Mouse (Mus musculus): ENCODE measurements around the gene Gna11. TPM values are rescaled to one million over a fixed set of nuclear protein-coding genes. Genes with fewer than 3 reads are reported as not detected.
A peak's percentile ranks its signal among the peaks of the same experiment; 100 is the strongest.

Gna11 gene
- polyA plus RNA-seq, 1 experiment from 2014 or later = 57.4 TPM

DNA sequence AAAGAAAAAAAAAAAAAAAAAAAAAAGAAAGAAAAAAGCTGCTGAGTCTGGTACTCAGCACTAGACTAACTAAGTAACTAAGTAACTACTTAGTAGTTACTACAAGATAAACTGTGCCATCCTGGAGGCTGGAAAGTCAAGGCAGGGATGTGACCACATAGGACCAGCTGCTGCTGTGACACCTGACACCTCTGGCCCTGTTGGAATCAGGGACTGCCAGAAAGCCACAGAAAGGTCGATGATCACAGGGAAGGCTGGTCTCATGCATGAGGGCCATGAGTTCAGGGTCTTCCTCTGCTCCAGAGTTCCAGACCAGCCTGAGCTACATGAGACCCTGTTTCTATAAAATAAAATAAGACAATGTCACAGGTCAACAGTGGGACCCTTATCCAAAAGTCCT, 12.5 kb upstream of the Gna11 start:
- ATAC-seq (ENCODE audit: insufficient number of reproducible peaks, insufficient read depth, low FRiP score, low read depth) = no peak
- Histone ChIP-seq H3K27me3 (ENCODE audit: control insufficient read depth, insufficient read depth, low read length) (no peaks in the 10 kb centered on the region), H3K9ac (ENCODE audit: low read length) (no peak overlapping the region)

DNA sequence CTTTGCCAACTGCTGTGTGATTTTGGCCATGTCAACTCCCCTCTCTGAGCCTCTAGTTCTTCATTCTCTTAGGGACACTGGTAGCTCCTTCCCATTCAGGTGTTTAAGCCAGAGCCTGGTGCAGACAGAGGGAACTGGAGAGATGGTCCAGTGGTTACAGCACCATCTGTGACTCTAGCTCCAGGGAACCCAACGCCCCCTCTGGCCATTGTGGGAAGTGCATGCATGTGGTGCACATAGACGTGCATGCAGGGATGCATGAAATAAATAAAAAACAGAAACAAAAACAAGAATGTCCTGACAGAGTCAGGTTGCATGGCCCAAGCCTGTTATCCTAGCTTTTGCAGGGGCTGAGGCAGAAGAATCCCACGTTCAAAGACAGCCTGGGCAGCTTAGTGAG, 11.3 kb upstream of the Gna11 start:
- H3K9me3 ChIP-seq (ENCODE audit: control insufficient read depth, low read length) = no peaks in the 10 kb centered on the region
- no peak overlapping the region for H3K9ac ChIP-seq (ENCODE audit: low read length)
- H3K36me3 ChIP-seq (ENCODE audit: control insufficient read depth, insufficient read depth, low read length) = peaks cover 2% of the 10 kb centered on the region
- H3K4me3 ChIP-seq (ENCODE audit: control insufficient read depth in 1 of 2, insufficient read depth in 1 of 2, low read depth in 1 of 2, low read length in 2 of 2) = no peak overlapping the region
- H3K27ac ChIP-seq (replicated peaks in 1 of 2; ENCODE audit: control insufficient read depth in 1 of 2, insufficient read depth in 1 of 2, low read depth in 2 of 2, low read length in 2 of 2) = no peak overlapping the region
- H3K27me3 ChIP-seq (ENCODE audit: control insufficient read depth, insufficient read depth, low read length) = no peaks in the 10 kb centered on the region
- H3K4me2 ChIP-seq (ENCODE audit: low read length) = no peak overlapping the region
- H3K4me1 ChIP-seq (ENCODE audit: control insufficient read depth in 2 of 2, insufficient read depth in 2 of 2, low read length in 2 of 2) = peaks cover 3 to 7% of the 10 kb centered on the region in 2 experiments; a peak in 3 of 4 replicates
- 70% methylated on average over 3 of the region's 3 CpGs for WGBS
- no peak for ATAC-seq (ENCODE audit: insufficient number of reproducible peaks, insufficient read depth, low FRiP score, low read depth)

More for the DNA sequence above, 12.5 kb upstream of the Gna11 start:
- Histone ChIP-seq H3K4me2 (ENCODE audit: low read length) (no peak overlapping the region), H3K9me3 (ENCODE audit: control insufficient read depth, low read length) (no peaks in the 10 kb centered on the region), H3K4me1 (ENCODE audit: control insufficient read depth in 2 of 2, insufficient read depth in 2 of 2, low read length in 2 of 2) (peaks cover 8 to 19% of the 10 kb centered on the region in 2 experiments), H3K36me3 (ENCODE audit: control insufficient read depth, insufficient read depth, low read length) (peaks cover 15% of the 10 kb centered on the region), H3K4me3 (ENCODE audit: control insufficient read depth in 1 of 2, insufficient read depth in 1 of 2, low read depth in 1 of 2, low read length in 2 of 2) (no peak overlapping the region), H3K27ac (replicated peaks in 1 of 2; ENCODE audit: control insufficient read depth in 1 of 2, insufficient read depth in 1 of 2, low read depth in 2 of 2, low read length in 2 of 2) (no peak overlapping the region)
- 16% methylated on average over 1 of the region's 1 CpGs for WGBS

- 78% methylated on average over 6 of the region's 6 CpGs for WGBS
- Histone ChIP-seq H3K9me3 (ENCODE audit: control insufficient read depth, low read length) (no peaks in the 10 kb centered on the region), H3K36me3 (ENCODE audit: control insufficient read depth, insufficient read depth, low read length) (no peaks in the 10 kb centered on the region), H3K27ac (replicated peaks in 1 of 2; ENCODE audit: control insufficient read depth in 1 of 2, insufficient read depth in 1 of 2, low read depth in 2 of 2, low read length in 2 of 2) (no peak overlapping the region), H3K4me3 (ENCODE audit: control insufficient read depth in 1 of 2, insufficient read depth in 1 of 2, low read depth in 1 of 2, low read length in 2 of 2) (no peak overlapping the region), H3K9ac (ENCODE audit: low read length) (no peak overlapping the region), H3K4me2 (ENCODE audit: low read length) (no peak overlapping the region), H3K27me3 (ENCODE audit: control insufficient read depth, insufficient read depth, low read length) (no peaks in the 10 kb centered on the region), H3K4me1 (ENCODE audit: control insufficient read depth in 2 of 2, insufficient read depth in 2 of 2, low read length in 2 of 2) (peaks cover 0 to 2% of the 10 kb centered on the region in 2 experiments; a peak in 1 of 4 replicates)
- ATAC-seq (ENCODE audit: insufficient number of reproducible peaks, insufficient read depth, low FRiP score, low read depth) = no peak
Measured at GRCm38 (mm10) chr10:81553807-81554755, 9.1 kb upstream of the Gna11 start.

DNA sequence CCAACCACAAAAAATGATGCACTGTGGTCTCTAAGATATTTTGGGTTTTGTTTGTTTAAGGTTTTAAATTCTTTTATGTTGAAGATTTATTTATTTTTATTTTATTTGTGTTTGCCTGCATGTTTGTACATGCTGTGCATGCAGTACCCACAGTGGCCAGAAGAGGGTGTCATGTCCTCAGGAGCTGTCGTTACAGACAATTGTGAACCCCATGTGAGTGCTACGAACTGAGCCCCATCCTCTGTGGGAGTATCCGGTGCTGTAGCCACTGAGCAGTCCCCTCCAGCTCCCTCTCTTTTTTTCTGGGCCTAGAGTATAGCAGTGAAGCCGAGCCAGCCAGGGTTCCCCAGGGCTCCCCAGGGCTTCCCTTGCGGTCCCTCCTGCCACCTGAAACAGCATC, 8.2 kb upstream of the Gna11 start:
- Histone ChIP-seq H3K27ac (replicated peaks in 1 of 2; ENCODE audit: control insufficient read depth in 1 of 2, insufficient read depth in 1 of 2, low read depth in 2 of 2, low read length in 2 of 2) (no peak overlapping the region), H3K27me3 (ENCODE audit: control insufficient read depth, insufficient read depth, low read length) (no peaks in the 10 kb centered on the region), H3K4me3 (ENCODE audit: control insufficient read depth in 1 of 2, insufficient read depth in 1 of 2, low read depth in 1 of 2, low read length in 2 of 2) (no peak overlapping the region), H3K36me3 (ENCODE audit: control insufficient read depth, insufficient read depth, low read length) (no peaks in the 10 kb centered on the region), H3K9ac (ENCODE audit: low read length) (no peak overlapping the region), H3K4me1 (ENCODE audit: control insufficient read depth in 2 of 2, insufficient read depth in 2 of 2, low read length in 2 of 2) (peaks cover 0 to 2% of the 10 kb centered on the region in 2 experiments; a peak in 1 of 4 replicates), H3K4me2 (ENCODE audit: low read length) (no peak overlapping the region), H3K9me3 (ENCODE audit: control insufficient read depth, low read length) (no peaks in the 10 kb centered on the region)
- 86% methylated on average over 5 of the region's 5 CpGs for WGBS
- no peak for ATAC-seq (ENCODE audit: insufficient number of reproducible peaks, insufficient read depth, low FRiP score, low read depth)

DNA sequence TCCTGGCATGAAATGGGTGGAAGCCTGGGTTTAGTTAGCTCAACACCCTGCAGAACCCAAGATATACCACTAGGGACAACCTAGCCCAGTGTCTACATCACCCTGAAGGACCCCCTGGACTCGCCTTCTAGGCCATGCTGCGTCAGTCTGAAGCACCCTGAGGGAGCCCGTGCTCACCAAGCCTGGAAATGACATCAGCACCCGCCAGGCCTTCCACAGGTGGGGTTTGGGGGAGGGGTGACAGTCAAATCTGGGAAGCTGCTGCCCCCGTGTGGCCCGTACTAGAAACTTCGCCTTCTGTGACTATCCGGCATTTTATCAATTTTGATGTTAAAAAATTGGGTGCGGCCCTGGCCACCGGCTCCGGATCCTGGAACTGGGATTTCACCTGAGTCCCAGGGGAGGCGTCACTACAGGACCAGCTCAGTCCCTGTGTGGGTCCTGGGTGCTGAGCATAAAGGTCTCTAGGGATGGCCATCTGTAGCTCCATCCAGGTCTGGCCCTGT, 6.7 kb upstream of the Gna11 start:
- peak; percentile 88 for ATAC-seq (ENCODE audit: insufficient number of reproducible peaks, insufficient read depth, low FRiP score, low read depth)
- Histone ChIP-seq H3K36me3 (ENCODE audit: control insufficient read depth, insufficient read depth, low read length) (no peaks in the 10 kb centered on the region), H3K9me3 (ENCODE audit: control insufficient read depth, low read length) (no peaks in the 10 kb centered on the region), H3K9ac (ENCODE audit: low read length) (peak overlapping the region; percentile 12; the same call in 1 of the 2 replicates), H3K4me2 (ENCODE audit: low read length) (no peak overlapping the region), H3K4me3 (ENCODE audit: control insufficient read depth in 1 of 2, insufficient read depth in 1 of 2, low read depth in 1 of 2, low read length in 2 of 2) (no peak overlapping the region), H3K27me3 (ENCODE audit: control insufficient read depth, insufficient read depth, low read length) (no peaks in the 10 kb centered on the region), H3K27ac (replicated peaks in 1 of 2; ENCODE audit: control insufficient read depth in 1 of 2, insufficient read depth in 1 of 2, low read depth in 2 of 2, low read length in 2 of 2) (peak overlapping the region in 1 of 2 experiments; percentile 51; a peak in 1 of 4 replicates), H3K4me1 (ENCODE audit: control insufficient read depth in 2 of 2, insufficient read depth in 2 of 2, low read length in 2 of 2) (peaks cover 0 to 2% of the 10 kb centered on the region in 2 experiments; a peak in 1 of 4 replicates)
- 6% methylated on average over 12 of the region's 12 CpGs for WGBS

DNA sequence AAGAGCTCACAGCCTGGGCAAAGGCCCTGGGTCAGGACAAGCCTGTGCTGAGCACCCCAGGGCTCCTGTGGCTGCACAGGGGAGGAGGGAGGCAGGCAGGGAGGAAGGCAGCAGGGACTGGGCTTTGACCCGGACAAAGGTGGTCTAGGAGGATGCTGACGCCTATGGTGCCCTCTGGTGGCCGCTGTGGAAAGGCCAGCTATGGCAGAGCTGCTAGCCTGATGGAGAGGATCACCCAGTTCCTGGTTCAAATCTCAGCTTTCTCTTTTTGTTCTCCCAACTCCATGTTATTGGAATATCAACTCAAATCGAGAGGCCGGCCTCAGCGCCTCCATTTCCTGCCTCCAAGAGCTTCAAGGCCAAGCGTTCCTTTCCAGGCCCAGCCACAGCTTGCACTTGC, 5.3 kb upstream of the Gna11 start:
- WGBS = 10% methylated on average over 7 of the region's 7 CpGs
- ATAC-seq (ENCODE audit: insufficient number of reproducible peaks, insufficient read depth, low FRiP score, low read depth) = no peak

GRCm38 (mm10) chr10:81548944-81549343, 4.0 kb upstream of the Gna11 start:
- no peaks in the 10 kb centered on the region for H3K36me3 ChIP-seq (ENCODE audit: control insufficient read depth, insufficient read depth, low read length)
- H3K9me3 ChIP-seq (ENCODE audit: control insufficient read depth, low read length) = no peaks in the 10 kb centered on the region
- H3K9ac ChIP-seq (ENCODE audit: low read length) = no peak overlapping the region
- H3K4me1 ChIP-seq (ENCODE audit: control insufficient read depth in 2 of 2, insufficient read depth in 2 of 2, low read length in 2 of 2) = peaks cover 4 to 8% of the 10 kb centered on the region in 2 experiments
- no peaks in the 10 kb centered on the region for H3K27me3 ChIP-seq (ENCODE audit: control insufficient read depth, insufficient read depth, low read length)
- H3K4me2 ChIP-seq (ENCODE audit: low read length) = no peak overlapping the region
- ATAC-seq (ENCODE audit: insufficient number of reproducible peaks, insufficient read depth, low FRiP score, low read depth) = no peak
- WGBS = 70% methylated on average over 5 of the region's 5 CpGs
- no peak overlapping the region for H3K4me3 ChIP-seq (ENCODE audit: control insufficient read depth in 1 of 2, insufficient read depth in 1 of 2, low read depth in 1 of 2, low read length in 2 of 2)
- no peak overlapping the region for H3K27ac ChIP-seq (replicated peaks in 1 of 2; ENCODE audit: control insufficient read depth in 1 of 2, insufficient read depth in 1 of 2, low read depth in 2 of 2, low read length in 2 of 2)

More for the DNA sequence above, 5.3 kb upstream of the Gna11 start:
- H3K9me3 ChIP-seq (ENCODE audit: control insufficient read depth, low read length) = no peaks in the 10 kb centered on the region
- H3K4me3 ChIP-seq (ENCODE audit: control insufficient read depth in 1 of 2, insufficient read depth in 1 of 2, low read depth in 1 of 2, low read length in 2 of 2) = no peak overlapping the region
- no peak overlapping the region for H3K9ac ChIP-seq (ENCODE audit: low read length)
- peaks cover 2 to 3% of the 10 kb centered on the region in 2 experiments; a peak in 1 of 4 replicates for H3K4me1 ChIP-seq (ENCODE audit: control insufficient read depth in 2 of 2, insufficient read depth in 2 of 2, low read length in 2 of 2)
- no peak overlapping the region for H3K27ac ChIP-seq (replicated peaks in 1 of 2; ENCODE audit: control insufficient read depth in 1 of 2, insufficient read depth in 1 of 2, low read depth in 2 of 2, low read length in 2 of 2)
- no peaks in the 10 kb centered on the region for H3K27me3 ChIP-seq (ENCODE audit: control insufficient read depth, insufficient read depth, low read length)
- no peaks in the 10 kb centered on the region for H3K36me3 ChIP-seq (ENCODE audit: control insufficient read depth, insufficient read depth, low read length)
- no peak overlapping the region for H3K4me2 ChIP-seq (ENCODE audit: low read length)
